In the genomic region with DNA sequence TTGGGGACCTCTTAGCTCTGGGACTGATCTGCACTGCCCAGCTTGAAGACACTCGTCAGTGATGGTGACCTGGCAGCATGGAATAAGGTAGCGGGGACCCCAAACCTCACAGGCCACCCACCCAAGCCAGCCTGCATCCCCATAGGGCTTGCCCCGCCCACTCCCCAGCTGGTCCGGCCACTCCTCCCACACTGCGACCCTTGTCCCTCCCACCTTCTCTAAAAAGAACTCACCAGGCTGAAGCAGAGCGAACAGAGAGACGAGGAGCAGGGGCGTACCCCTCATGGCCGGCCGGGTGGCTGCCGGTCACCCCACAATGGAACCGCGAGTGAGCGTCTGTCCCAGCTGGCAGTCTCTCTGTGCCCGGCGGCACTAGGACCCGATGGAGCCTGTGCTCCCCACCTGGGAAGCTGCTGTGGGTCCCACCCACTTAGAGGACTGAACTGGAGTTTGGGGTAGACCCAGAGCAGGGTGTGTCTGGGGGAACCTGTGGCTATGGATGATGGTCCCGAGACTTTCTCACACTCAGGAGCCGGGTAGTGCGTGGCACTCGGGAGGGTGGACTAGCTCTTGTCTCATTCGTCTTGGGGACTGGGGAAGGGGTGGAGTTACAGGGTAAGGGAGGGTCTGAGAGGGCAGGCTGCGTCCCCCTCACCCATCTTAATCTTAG, we compare ENCODE assay signal across 7 mouse cellular contexts. TPM values are rescaled to one million over a fixed set of nuclear protein-coding genes. Genes with fewer than 3 reads are reported as not detected.
DNase-seq lines count a peak whose midpoint lies in the region; ATAC-seq lines count a peak whose summit lies in the region.

A gene (minus strand): TSS at position 569 of the 670 bp plus-strand sequence.

- ATAC-seq in embryonic facial prominence, embryonic 11.5 days (replicated peaks; ENCODE audit: insufficient number of reproducible peaks, low FRiP score, low TSS enrichment, low read depth) = peak; percentile 74
- peak; percentile 51 for ATAC-seq in hindbrain, embryonic 14.5 days (ENCODE audit: low FRiP score)

- H3K36me3 ChIP-seq in embryonic facial prominence, embryonic 11.5 days (replicated peaks; ENCODE audit: control insufficient read depth, insufficient read depth, low read depth, low read length) = no peaks in the 10 kb centered on the region
- H3K36me3 ChIP-seq in hindbrain, embryonic 14.5 days (replicated peaks; ENCODE audit: control insufficient read depth, insufficient read depth) = no peaks in the 10 kb centered on the region

- no peak within 1 kb of the TSS; the same call in 1 of the 2 replicates for H3K27ac ChIP-seq in embryonic facial prominence, embryonic 11.5 days (replicated peaks; ENCODE audit: low read depth, low read length)
- H3K27ac ChIP-seq in hindbrain, embryonic 14.5 days = no peak within 1 kb of the TSS

- DNase-seq in left cerebral cortex, postnatal 4 days = peak; percentile 33
- no peak for DNase-seq in left cerebral cortex, adult 11 months (ENCODE audit: low spot score)
- DNase-seq in embryonic facial prominence, embryonic 11.5 days (ENCODE audit: low spot score) = peak; percentile 59
- no peak for DNase-seq in hindbrain, embryonic 14.5 days (ENCODE audit: low spot score)
- peak; percentile 61 for DNase-seq in neural tube, embryonic 10.5 days (ENCODE audit: extremely low spot score, low spot score)
- DNase-seq in left cerebral cortex, postnatal 25 days (ENCODE audit: low spot score in 2 of 2) = no peak
- DNase-seq in right cerebral cortex, postnatal 36 days (ENCODE audit: low spot score in 2 of 2) = no peak

- intact Hi-C loops in left cerebral cortex, postnatal 4 days (cut with DNase I) = no loop called here
- intact Hi-C loops in left cerebral cortex, postnatal 25 days (cut with DNase I) = no loop called here

- H3K4me2 ChIP-seq in embryonic facial prominence, embryonic 11.5 days (ENCODE audit: low read depth, low read length) = peak within 1 kb of the TSS; percentile 90
- H3K4me2 ChIP-seq in hindbrain, embryonic 14.5 days (replicated peaks) = peak within 1 kb of the TSS; percentile 90

- no peaks in the 10 kb centered on the region for H3K27me3 ChIP-seq in embryonic facial prominence, embryonic 11.5 days (ENCODE audit: control insufficient read depth, insufficient read depth, low read length)
- H3K27me3 ChIP-seq in hindbrain, embryonic 14.5 days (ENCODE audit: control insufficient read depth, insufficient read depth, low read length) = no peaks in the 10 kb centered on the region; the same call in 1 of the 2 replicates

- peak within 1 kb of the TSS; percentile 53 for H3K4me3 ChIP-seq in embryonic facial prominence, embryonic 11.5 days (ENCODE audit: low read depth, low read length)
- H3K4me3 ChIP-seq in hindbrain, embryonic 14.5 days (replicated peaks; ENCODE audit: low read length) = peak within 1 kb of the TSS; percentile 41

- H3K9me3 ChIP-seq in embryonic facial prominence, embryonic 11.5 days (replicated peaks; ENCODE audit: control insufficient read depth, low read length) = no peaks in the 10 kb centered on the region
- H3K9me3 ChIP-seq in hindbrain, embryonic 14.5 days (ENCODE audit: control insufficient read depth, low read length) = no peaks in the 10 kb centered on the region

- peak within 1 kb of the TSS; percentile 57 for H3K9ac ChIP-seq in embryonic facial prominence, embryonic 11.5 days (replicated peaks; ENCODE audit: low read length)
- peak within 1 kb of the TSS; percentile 55 for H3K9ac ChIP-seq in hindbrain, embryonic 14.5 days

- under 1% methylated on average over 23 of the region's 23 CpGs for WGBS in embryonic facial prominence, embryonic 11.5 days
- WGBS in hindbrain, embryonic 14.5 days = under 1% methylated on average over 23 of the region's 23 CpGs

- no peaks in the 10 kb centered on the region for H3K4me1 ChIP-seq in embryonic facial prominence, embryonic 11.5 days (ENCODE audit: control insufficient read depth, insufficient read depth, low read length)
- peaks cover 15% of the 10 kb centered on the region for H3K4me1 ChIP-seq in hindbrain, embryonic 14.5 days (replicated peaks; ENCODE audit: control insufficient read depth, insufficient read depth, low read length)

RNA-seq across cellular contexts. Expression of the gene that starts here (rescaled TPM):
- under 1 TPM in 1 of 2 experiments, not detected in 1; 0.08 TPM for total RNA-seq in left cerebral cortex, postnatal 4 days (2021)
- 0.79 and 1.7 TPM in 2 replicates for polyA plus RNA-seq in embryonic facial prominence, embryonic 11.5 days (2014; fragmentation: Nextera tagmentation; extraction: Ambion mirVana)
- polyA plus RNA-seq in hindbrain, embryonic 14.5 days (2014; fragmentation: Nextera tagmentation; extraction: Ambion mirVana) = 1.4 and 1.5 TPM in 2 replicates
- total RNA-seq in left cerebral cortex, postnatal 25 days (2021) = under 1 TPM in 1 of 2 experiments, not detected in 1; 0.11 TPM

Comparison
In these comparisons a context has a peak if more than half of its experiments do, and no peak if none do; other contexts are left out.
1. Peak in DNase-seq in left cerebral cortex, postnatal 4 days; RNA of the gene not detected or under 1 TPM.
2. DNase-seq: peak in embryonic facial prominence, embryonic 11.5 days (single experiment) and neural tube, embryonic 10.5 days (single experiment); none in left cerebral cortex, adult 11 months (single experiment), hindbrain, embryonic 14.5 days (single experiment), left cerebral cortex, postnatal 25 days (0 of 2) and right cerebral cortex, postnatal 36 days (0 of 2).